Mouse (Mus musculus) liver, embryonic 14.5 days (tissue): ENCODE results near the gene Mlec.

ENCODE experiments used
- CTCF ChIP-seq: IDR thresholded peaks from 2 replicates; pipeline ENCODE4 v1.5.1; 2016; ENCODE audit warnings: antibody characterized with exemption, low read depth, control low read depth
- EP300 ChIP-seq: IDR thresholded peaks from 2 replicates; pipeline ENCODE4 v1.6.1; 2016; ENCODE audit warnings: antibody characterized with exemption, low read depth

DNA sequence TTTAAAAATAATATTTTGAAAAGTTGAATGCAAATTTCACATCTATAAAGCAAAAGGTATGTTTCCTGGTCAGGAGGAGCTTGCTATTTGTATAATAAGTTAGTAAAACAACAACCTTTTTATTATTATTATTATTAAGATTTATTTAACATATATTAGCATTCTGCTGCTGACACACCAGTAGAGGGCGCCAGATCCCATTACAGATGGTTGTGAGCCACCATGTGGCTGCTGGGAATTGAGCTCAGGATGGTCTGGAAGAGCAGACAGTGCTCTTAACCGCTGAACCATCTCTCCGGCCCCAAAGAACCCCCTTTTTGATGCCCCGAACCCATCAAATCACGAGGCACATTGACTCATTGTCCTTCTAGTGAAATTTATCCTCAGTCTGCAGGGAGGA lies 49.3 kb upstream of the Mlec start:
- TF ChIP-seq CTCF, result peak; percentile 31; the same call in 1 of the 2 replicates
- no peak for TF ChIP-seq EP300
